Mouse (Mus musculus): ENCODE measurements around the gene Irf3. TPM values are rescaled to one million over a fixed set of nuclear protein-coding genes. Genes with fewer than 3 reads are reported as not detected.

Gene Irf3
- polyA plus RNA-seq, 1 experiment, result 87.0 TPM

- TF ChIP-seq FLI1 (IDR thresholded peaks at IDR 0.05; ENCODE audit: low read length), result no peak
- no peak for TF ChIP-seq GATA1 (IDR thresholded peaks at IDR 0.05; ENCODE audit: borderline replicate concordance, low read length)
- no peak overlapping the region for H3K4me3 ChIP-seq (replicated peaks)
- peaks cover 57% of the 10 kb centered on the region for H3K4me1 ChIP-seq
These were observed 23.9 kb upstream of the Irf3 start for GRCm38 (mm10) chr7:44973415-44974130.

GRCm38 (mm10) chr7:44974383-44975116 lies 22.9 kb upstream of the Irf3 start, which contains the start of gene Cpt1c:
Cpt1c (minus strand) TSS chr7:44974851.
- Histone ChIP-seq H3K36me3 (replicated peaks; ENCODE audit: low read length) (peaks cover 45% of the 10 kb centered on the region), H3K4me1 (peaks cover 61% of the 10 kb centered on the region), H3K9me3 (no peaks in the 10 kb centered on the region), H3K27me3 (replicated peaks) (peaks cover 29% of the 10 kb centered on the region), H3K4me3 (replicated peaks) (peak within 1 kb of the TSS; percentile 83)
- no peak for TF ChIP-seq FLI1 (IDR thresholded peaks at IDR 0.05; ENCODE audit: low read length)
- no peak for TF ChIP-seq GATA1 (IDR thresholded peaks at IDR 0.05; ENCODE audit: borderline replicate concordance, low read length)

More at GRCm38 (mm10) chr7:44973415-44974130, 23.9 kb upstream of the Irf3 start:
- H3K27me3 ChIP-seq (replicated peaks), result peaks cover 31% of the 10 kb centered on the region
- peaks cover 36% of the 10 kb centered on the region for H3K36me3 ChIP-seq (replicated peaks; ENCODE audit: low read length)
- no peaks in the 10 kb centered on the region for H3K9me3 ChIP-seq

DNA sequence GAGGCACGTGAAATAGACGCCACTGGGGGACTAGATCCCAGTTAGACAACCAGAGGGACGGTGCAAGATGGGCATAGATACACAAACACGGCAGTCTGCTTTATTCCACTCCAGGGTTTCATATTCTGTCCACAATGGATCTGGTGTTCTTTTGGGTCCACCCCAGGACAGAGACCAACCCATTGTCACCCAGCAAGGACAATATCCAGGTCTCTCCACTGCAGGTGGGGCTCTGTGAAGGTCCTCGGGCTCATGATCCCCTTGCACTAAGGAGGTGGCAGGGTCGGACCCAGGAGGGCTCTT lies 22.4 kb upstream of the Irf3 start:
- TF ChIP-seq FLI1 (IDR thresholded peaks at IDR 0.05; ENCODE audit: low read length) (no peak), GATA1 (IDR thresholded peaks at IDR 0.05; ENCODE audit: borderline replicate concordance, low read length) (no peak)
- Histone ChIP-seq H3K9me3 (no peaks in the 10 kb centered on the region), H3K27me3 (replicated peaks) (peaks cover 26% of the 10 kb centered on the region), H3K4me3 (replicated peaks) (no peak overlapping the region), H3K4me1 (peaks cover 56% of the 10 kb centered on the region), H3K36me3 (replicated peaks; ENCODE audit: low read length) (peaks cover 51% of the 10 kb centered on the region)

DNA sequence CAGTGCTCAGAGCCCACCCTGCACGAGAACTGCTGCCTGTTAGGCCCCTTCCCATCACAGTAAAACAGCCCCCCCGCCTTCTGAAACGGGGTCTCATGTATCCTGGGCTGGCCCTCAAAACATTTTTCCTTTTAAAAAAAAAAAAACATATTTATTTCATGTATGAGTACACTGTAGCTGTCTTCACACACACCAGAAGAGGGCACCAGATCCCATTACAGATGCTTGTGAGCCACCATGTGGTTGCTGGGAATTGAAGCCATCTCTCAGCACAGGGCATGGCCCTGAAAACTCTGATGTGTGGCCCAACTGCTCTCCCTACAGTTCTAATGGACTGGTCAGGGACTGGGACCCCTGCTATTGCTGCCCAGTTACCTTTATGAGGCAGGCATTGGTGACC lies 19.1 kb upstream of the Irf3 start:
- no peak overlapping the region for H3K4me3 ChIP-seq (replicated peaks)
- peaks cover 7% of the 10 kb centered on the region for H3K27me3 ChIP-seq (replicated peaks)
- peaks cover 77% of the 10 kb centered on the region for H3K36me3 ChIP-seq (replicated peaks; ENCODE audit: low read length)
- no peaks in the 10 kb centered on the region for H3K9me3 ChIP-seq
- peaks cover 48% of the 10 kb centered on the region for H3K4me1 ChIP-seq
- no peak for TF ChIP-seq FLI1 (IDR thresholded peaks at IDR 0.05; ENCODE audit: low read length)
- no peak for TF ChIP-seq GATA1 (IDR thresholded peaks at IDR 0.05; ENCODE audit: borderline replicate concordance, low read length)

DNA sequence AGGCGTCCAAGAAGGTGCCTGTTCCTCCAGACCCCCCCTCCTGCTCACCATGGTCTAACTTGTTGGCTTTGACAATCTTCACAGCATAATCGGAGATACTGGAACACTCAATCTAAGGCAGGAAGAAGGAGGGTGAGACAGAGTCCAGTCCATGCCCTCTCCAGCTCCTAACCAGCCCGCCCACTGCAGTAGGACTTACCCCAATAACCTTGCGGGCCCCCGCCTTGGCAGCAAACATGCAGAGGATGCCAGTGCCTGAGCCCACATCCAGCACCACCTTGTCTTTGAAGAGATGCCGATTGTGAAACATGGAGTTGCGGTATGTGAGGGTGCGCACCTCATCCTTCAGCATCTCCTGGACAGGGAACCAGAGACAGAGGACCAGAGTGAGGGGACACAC lies 15.9 kb upstream of the Irf3 start:
- no peaks in the 10 kb centered on the region for H3K9me3 ChIP-seq
- H3K4me3 ChIP-seq (replicated peaks), result no peak overlapping the region
- no peak for TF ChIP-seq GATA1 (IDR thresholded peaks at IDR 0.05; ENCODE audit: borderline replicate concordance, low read length)
- H3K27me3 ChIP-seq (replicated peaks), result no peaks in the 10 kb centered on the region
- peaks cover 55% of the 10 kb centered on the region for H3K4me1 ChIP-seq
- H3K36me3 ChIP-seq (replicated peaks; ENCODE audit: low read length), result peaks cover 73% of the 10 kb centered on the region

DNA sequence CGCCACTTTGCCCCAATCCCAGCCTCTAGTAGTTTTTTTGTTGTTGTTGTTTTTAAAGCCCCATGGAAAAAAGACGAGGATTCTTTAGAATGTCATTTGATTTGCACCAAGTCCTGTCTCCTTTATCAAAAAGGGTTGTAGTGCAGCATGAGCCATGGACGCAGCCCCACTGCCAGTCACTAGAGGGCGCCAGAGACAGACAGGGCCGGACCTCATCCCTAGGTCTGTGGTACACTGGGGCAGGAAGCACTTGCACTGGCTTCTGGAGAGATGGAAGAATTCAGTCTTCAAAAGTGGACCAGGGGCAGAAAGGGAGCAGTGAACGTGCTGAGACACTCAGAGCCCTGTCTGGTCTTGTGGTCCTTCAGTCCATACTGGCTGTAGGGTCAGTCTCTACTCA lies 14.4 kb upstream of the Irf3 start:
- Histone ChIP-seq H3K9me3 (no peaks in the 10 kb centered on the region), H3K27me3 (replicated peaks) (no peaks in the 10 kb centered on the region), H3K4me3 (replicated peaks) (peak overlapping the region; percentile 78), H3K36me3 (replicated peaks; ENCODE audit: low read length) (peaks cover 57% of the 10 kb centered on the region), H3K4me1 (peaks cover 54% of the 10 kb centered on the region)
- no peak for TF ChIP-seq FLI1 (IDR thresholded peaks at IDR 0.05; ENCODE audit: low read length)
- no peak for TF ChIP-seq GATA1 (IDR thresholded peaks at IDR 0.05; ENCODE audit: borderline replicate concordance, low read length)

- TF ChIP-seq GATA1 (IDR thresholded peaks at IDR 0.05; ENCODE audit: borderline replicate concordance, low read length) (no peak), FLI1 (IDR thresholded peaks at IDR 0.05; ENCODE audit: low read length) (no peak)
- Histone ChIP-seq H3K27me3 (replicated peaks) (no peaks in the 10 kb centered on the region), H3K4me3 (replicated peaks) (peak overlapping the region; percentile 67), H3K36me3 (replicated peaks; ENCODE audit: low read length) (peaks cover 49% of the 10 kb centered on the region), H3K4me1 (peaks cover 59% of the 10 kb centered on the region), H3K9me3 (no peaks in the 10 kb centered on the region)
These were observed 13.3 kb upstream of the Irf3 start for GRCm38 (mm10) chr7:44983944-44984832.

DNA sequence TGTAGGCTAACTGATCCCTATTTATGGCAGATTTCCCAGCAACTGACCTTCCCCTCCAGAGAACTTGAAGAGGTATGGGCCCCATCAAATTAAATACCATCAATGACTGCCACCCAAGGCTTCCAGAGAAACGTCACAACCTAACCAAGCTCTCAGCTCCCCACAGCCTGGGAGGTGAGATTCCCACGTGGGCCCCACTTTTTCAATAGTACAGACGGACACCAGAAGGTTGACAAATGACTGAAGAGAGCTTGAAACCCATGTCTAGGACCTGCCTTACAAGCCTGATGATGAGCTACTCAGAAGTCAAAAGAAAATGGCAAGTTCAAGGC lies 12.6 kb upstream of the Irf3 start:
- Histone ChIP-seq H3K36me3 (replicated peaks; ENCODE audit: low read length) (peaks cover 47% of the 10 kb centered on the region), H3K4me1 (peaks cover 59% of the 10 kb centered on the region)

DNA sequence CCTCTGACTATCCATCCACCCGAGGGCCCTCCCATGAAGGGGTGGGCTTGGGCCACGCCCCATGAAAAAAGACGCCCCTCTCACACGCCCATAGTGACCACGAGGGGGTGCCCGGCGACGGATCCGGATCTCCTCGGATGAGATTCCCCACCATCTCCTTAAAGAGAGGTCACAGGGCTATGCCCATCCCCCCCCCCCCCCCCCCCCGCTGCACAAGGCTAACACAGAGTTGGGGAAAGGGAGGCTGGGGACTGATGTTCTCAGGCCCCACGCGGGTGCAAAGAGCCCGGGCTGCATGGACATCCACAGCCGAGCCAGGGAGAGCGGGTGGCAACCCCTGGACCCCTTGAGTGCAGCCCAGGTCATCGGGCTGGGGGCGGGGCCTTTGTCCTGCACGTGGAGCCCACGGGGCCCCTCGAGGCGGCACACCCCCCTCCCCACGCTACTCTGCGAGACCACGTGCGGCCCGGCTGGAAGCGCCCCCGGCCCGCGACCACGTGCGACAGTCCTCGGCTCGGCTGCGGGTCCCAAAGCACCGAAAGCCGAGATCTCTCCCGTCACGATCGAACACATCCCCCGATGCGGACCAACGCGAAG lies 11.8 kb upstream of the Irf3 start:
- H3K4me1 ChIP-seq, result peaks cover 59% of the 10 kb centered on the region
- peaks cover 47% of the 10 kb centered on the region for H3K36me3 ChIP-seq (replicated peaks; ENCODE audit: low read length)

More for the DNA sequence above, 12.6 kb upstream of the Irf3 start:
- Histone ChIP-seq H3K27me3 (replicated peaks) (no peaks in the 10 kb centered on the region), H3K9me3 (no peaks in the 10 kb centered on the region), H3K4me3 (replicated peaks) (no peak overlapping the region)
- no peak for TF ChIP-seq GATA1 (IDR thresholded peaks at IDR 0.05; ENCODE audit: borderline replicate concordance, low read length)
- no peak for TF ChIP-seq FLI1 (IDR thresholded peaks at IDR 0.05; ENCODE audit: low read length)

More for the DNA sequence above, 11.8 kb upstream of the Irf3 start:
- TF ChIP-seq FLI1 (IDR thresholded peaks at IDR 0.05; ENCODE audit: low read length), result no peak
- no peak for TF ChIP-seq GATA1 (IDR thresholded peaks at IDR 0.05; ENCODE audit: borderline replicate concordance, low read length)
- H3K9me3 ChIP-seq, result no peaks in the 10 kb centered on the region
- H3K27me3 ChIP-seq (replicated peaks), result no peaks in the 10 kb centered on the region
- peak overlapping the region; percentile 91 for H3K4me3 ChIP-seq (replicated peaks)
